Mouse (Mus musculus) hindbrain, embryonic 15.5 days (tissue): ENCODE measurements around the gene Smu1. TPM values are rescaled to one million over a fixed set of nuclear protein-coding genes. Genes with fewer than 3 reads are reported as not detected.

ENCODE experiments used
- ATAC-seq: fragments of 200-750 bp; cut with Nextera tagmentation; 2 replicates; pipeline ENCODE4 v1.8.0; 2017; ENCODE audit warnings: low read depth, moderate number of reproducible peaks, moderate TSS enrichment; ENCODE audit not compliant: low FRiP score
- H3K27ac ChIP-seq: fragments of 300-500 bp; sonication (generic); replicated peaks from 2 replicates; pipeline ENCODE4 v1.5.1; 2015; ENCODE audit warnings: mild to moderate bottlenecking, inconsistent platforms
- H3K27me3 ChIP-seq: fragments of 300-500 bp; sonication (generic); 2 replicates; pipeline ENCODE4 v1.6.1; 2015; ENCODE audit warnings: control low read depth, inconsistent platforms
- H3K36me3 ChIP-seq: fragments of 300-500 bp; sonication (generic); 2 replicates; pipeline ENCODE4 v1.6.1; 2015; ENCODE audit warnings: control low read depth, inconsistent platforms
- H3K4me1 ChIP-seq: fragments of 300-500 bp; sonication (generic); replicated peaks from 2 replicates; pipeline ENCODE4 v1.6.1; 2015; ENCODE audit warnings: control low read depth, inconsistent platforms
- H3K4me2 ChIP-seq: fragments of 300-500 bp; sonication (generic); 2 replicates; pipeline ENCODE4 v1.6.1; 2015; ENCODE audit warnings: moderate library complexity, mild to moderate bottlenecking, inconsistent platforms
- H3K4me3 ChIP-seq: fragments of 300-500 bp; sonication (generic); 2 replicates; pipeline ENCODE4 v1.5.1; 2015; ENCODE audit warnings: mild to moderate bottlenecking, inconsistent platforms
- H3K9ac ChIP-seq: fragments of 300-500 bp; sonication (generic); 2 replicates; pipeline ENCODE4 v1.6.1; 2015; ENCODE audit warnings: inconsistent platforms
- H3K9me3 ChIP-seq: fragments of 300-500 bp; sonication (generic); 2 replicates; pipeline ENCODE4 v1.6.1; 2016; ENCODE audit warnings: control low read depth, inconsistent platforms
- WGBS: fragments of 180-500 bp; shearing (Covaris S2); methylation state at CpG from one replicate; pipeline ENCODE4 v1.1.7; 2015; 5-methylcytosine and 5-hydroxymethylcytosine counted together
- polyA plus RNA-seq: library from polyadenylated mRNA; unstranded; fragments of >200 nt; fragmentation: Nextera tagmentation; extraction: Ambion mirVana; gene quantifications from 2 replicates; pipeline ENCODE4 v1.2.1, GENCODE M21; 2015

Gene Smu1
- polyA plus RNA-seq, 1 experiment from 2014 or later = 113 TPM

GRCm38 (mm10) chr4:40784556-40785169, 26.9 kb upstream of the Smu1 start:
- H3K36me3 ChIP-seq = no peaks in the 10 kb centered on the region
- ATAC-seq = no peak
- 78% methylated on average over 10 of the region's 10 CpGs for WGBS
- H3K27me3 ChIP-seq = no peaks in the 10 kb centered on the region
- H3K9ac ChIP-seq = no peak overlapping the region
- H3K4me2 ChIP-seq = no peak overlapping the region
- H3K27ac ChIP-seq = no peak overlapping the region
- H3K4me3 ChIP-seq = no peak overlapping the region
- no peaks in the 10 kb centered on the region for H3K4me1 ChIP-seq
- no peaks in the 10 kb centered on the region for H3K9me3 ChIP-seq

- Histone ChIP-seq H3K27me3 (no peaks in the 10 kb centered on the region), H3K36me3 (no peaks in the 10 kb centered on the region), H3K4me1 (no peaks in the 10 kb centered on the region), H3K9me3 (no peaks in the 10 kb centered on the region), H3K27ac (no peak overlapping the region), H3K9ac (no peak overlapping the region), H3K4me2 (no peak overlapping the region), H3K4me3 (no peak overlapping the region)
- 94% methylated on average over 4 of the region's 4 CpGs for WGBS
- ATAC-seq = no peak
These were observed 25.3 kb upstream of the Smu1 start for GRCm38 (mm10) chr4:40783049-40783448.

GRCm38 (mm10) chr4:40781797-40782495, 24.2 kb upstream of the Smu1 start:
- no peaks in the 10 kb centered on the region for H3K27me3 ChIP-seq
- ATAC-seq = no peak
- no peaks in the 10 kb centered on the region for H3K9me3 ChIP-seq
- no peaks in the 10 kb centered on the region for H3K4me1 ChIP-seq
- no peak overlapping the region for H3K4me3 ChIP-seq
- H3K9ac ChIP-seq = no peak overlapping the region
- no peak overlapping the region for H3K27ac ChIP-seq
- H3K36me3 ChIP-seq = no peaks in the 10 kb centered on the region
- WGBS = 73% methylated on average over 8 of the region's 8 CpGs
- H3K4me2 ChIP-seq = no peak overlapping the region

GRCm38 (mm10) chr4:40781143-40781542, 23.4 kb upstream of the Smu1 start:
- 44% methylated on average over 3 of the region's 3 CpGs for WGBS
- Histone ChIP-seq H3K4me3 (no peak overlapping the region), H3K9ac (no peak overlapping the region), H3K36me3 (no peaks in the 10 kb centered on the region), H3K27me3 (no peaks in the 10 kb centered on the region), H3K4me1 (no peaks in the 10 kb centered on the region), H3K27ac (no peak overlapping the region), H3K4me2 (no peak overlapping the region), H3K9me3 (no peaks in the 10 kb centered on the region)
- ATAC-seq = no peak

GRCm38 (mm10) chr4:40778656-40779055, 20.9 kb upstream of the Smu1 start:
- H3K27ac ChIP-seq = no peak overlapping the region
- no peaks in the 10 kb centered on the region for H3K9me3 ChIP-seq
- no peak overlapping the region for H3K9ac ChIP-seq
- H3K36me3 ChIP-seq = no peaks in the 10 kb centered on the region
- no peak for ATAC-seq
- H3K4me2 ChIP-seq = no peak overlapping the region
- no peaks in the 10 kb centered on the region for H3K27me3 ChIP-seq
- H3K4me1 ChIP-seq = peaks cover 9% of the 10 kb centered on the region
- 84% methylated on average over 6 of the region's 6 CpGs for WGBS
- no peak overlapping the region for H3K4me3 ChIP-seq

DNA sequence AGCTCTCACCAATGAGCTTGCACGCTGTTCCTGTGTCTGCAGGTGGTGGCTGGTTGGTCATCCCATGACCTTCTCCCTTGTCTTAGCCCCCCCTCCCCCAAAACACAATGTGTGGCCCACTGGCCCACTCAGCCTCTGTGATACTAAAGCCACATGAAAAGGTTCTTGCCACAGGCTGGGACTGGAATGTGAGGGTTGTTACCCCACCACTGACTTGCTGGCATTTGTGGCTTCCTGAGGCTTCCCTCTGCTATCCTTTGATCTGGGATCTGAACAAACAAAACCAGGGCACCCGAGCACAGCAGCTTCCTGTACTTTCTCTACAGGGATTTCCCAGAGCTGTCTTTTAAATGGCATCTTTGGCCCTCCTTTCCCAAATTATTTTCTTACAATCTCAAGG, 19.4 kb upstream of the Smu1 start:
- no peaks in the 10 kb centered on the region for H3K36me3 ChIP-seq
- peaks cover 9% of the 10 kb centered on the region for H3K4me1 ChIP-seq
- H3K9me3 ChIP-seq = no peaks in the 10 kb centered on the region
- no peak overlapping the region for H3K9ac ChIP-seq
- no peak overlapping the region for H3K27ac ChIP-seq
- no peaks in the 10 kb centered on the region for H3K27me3 ChIP-seq
- H3K4me2 ChIP-seq = no peak overlapping the region
- H3K4me3 ChIP-seq = no peak overlapping the region
- no peak for ATAC-seq
- WGBS = 31% methylated on average over 2 of the region's 2 CpGs

DNA sequence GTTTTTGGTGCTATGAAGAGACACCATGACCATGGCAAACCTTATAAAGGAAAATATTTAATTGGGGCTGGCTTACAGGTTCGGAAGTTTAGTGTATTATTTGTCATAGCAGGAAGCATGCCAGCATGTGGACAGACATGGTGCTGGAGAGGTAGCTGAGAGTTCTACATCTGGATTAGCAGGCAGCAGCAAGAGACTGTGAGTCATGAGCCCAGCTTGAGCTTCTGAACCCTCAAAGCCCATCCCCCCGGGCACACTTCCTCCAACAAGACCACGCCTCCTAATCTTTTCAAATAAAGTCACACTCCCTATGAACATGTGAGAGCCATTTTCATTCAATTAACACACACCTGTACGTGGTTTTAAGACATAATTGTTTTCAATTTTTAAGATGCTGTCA, 18.7 kb upstream of the Smu1 start:
- H3K27me3 ChIP-seq = no peaks in the 10 kb centered on the region
- no peak for ATAC-seq

DNA sequence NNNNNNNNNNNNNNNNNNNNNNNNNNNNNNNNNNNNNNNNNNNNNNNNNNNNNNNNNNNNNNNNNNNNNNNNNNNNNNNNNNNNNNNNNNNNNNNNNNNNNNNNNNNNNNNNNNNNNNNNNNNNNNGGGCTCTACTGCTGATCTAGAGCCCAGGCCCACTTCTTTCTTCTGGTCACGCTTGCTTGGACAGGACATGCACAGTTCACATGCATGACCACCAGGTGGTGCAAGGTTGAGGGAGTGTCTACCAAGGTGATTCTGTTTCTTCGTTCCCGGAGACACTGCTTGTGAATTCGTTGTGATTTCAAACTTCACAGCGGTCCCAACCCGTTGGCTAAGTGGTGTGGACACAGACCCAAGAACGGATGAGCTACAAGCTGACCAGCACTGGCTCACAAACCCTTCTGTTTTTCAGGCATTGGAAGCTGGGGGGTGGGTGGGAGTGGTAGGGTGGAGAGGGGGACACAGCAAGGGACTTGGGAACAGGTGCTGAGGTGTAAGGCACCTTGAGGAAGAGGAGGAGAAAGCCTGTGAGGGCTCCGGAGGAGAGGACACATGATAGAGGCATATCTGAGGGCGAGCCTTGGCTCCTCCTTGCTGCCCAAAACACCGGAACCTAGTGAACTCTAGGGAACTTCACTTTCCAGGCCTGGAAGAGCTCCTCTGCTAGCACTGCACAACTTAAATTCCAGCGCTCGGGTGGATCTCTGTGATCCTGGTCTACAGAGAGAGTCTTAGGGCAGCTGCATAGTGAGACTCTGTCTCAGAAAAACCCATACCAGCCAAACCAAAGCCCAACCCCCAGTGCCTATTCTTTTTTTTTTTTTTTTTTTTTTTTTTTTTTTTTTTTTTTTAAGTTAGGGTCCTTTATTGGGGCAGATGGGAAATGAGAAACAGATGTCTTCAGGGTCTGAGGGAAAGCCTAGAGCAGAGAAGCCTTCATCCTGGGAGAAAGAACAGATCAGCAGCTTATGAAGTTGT, 16.8 kb upstream of the Smu1 start:
- H3K27ac ChIP-seq = no peak overlapping the region

More for the DNA sequence above, 18.7 kb upstream of the Smu1 start:
- H3K4me3 ChIP-seq = no peak overlapping the region
- no peak overlapping the region for H3K4me2 ChIP-seq
- H3K4me1 ChIP-seq = peaks cover 9% of the 10 kb centered on the region
- no peaks in the 10 kb centered on the region for H3K36me3 ChIP-seq
- no peak overlapping the region for H3K9ac ChIP-seq
- 79% methylated on average over 4 of the region's 4 CpGs for WGBS
- H3K27ac ChIP-seq = no peak overlapping the region
- no peaks in the 10 kb centered on the region for H3K9me3 ChIP-seq

GRCm38 (mm10) chr4:40759876-40760275, 2.2 kb upstream of the Smu1 start:
- WGBS = 66% methylated on average over 5 of the region's 5 CpGs
- H3K27me3 ChIP-seq = 0 out of 2 replicates have a peak, but pooled peaks cover 3% of the 10 kb centered on the region
- H3K27ac ChIP-seq = no peak overlapping the region
- ATAC-seq = no peak
- no peaks in the 10 kb centered on the region for H3K9me3 ChIP-seq
- peaks cover 7% of the 10 kb centered on the region for H3K36me3 ChIP-seq
- H3K4me2 ChIP-seq = no peak overlapping the region
- H3K4me1 ChIP-seq = peaks cover 6% of the 10 kb centered on the region
- no peak overlapping the region for H3K9ac ChIP-seq
- no peak overlapping the region for H3K4me3 ChIP-seq

More for the DNA sequence above, 16.8 kb upstream of the Smu1 start:
- Histone ChIP-seq H3K4me2 (peak overlapping the region; percentile 38), H3K4me1 (peaks cover 9% of the 10 kb centered on the region), H3K36me3 (no peaks in the 10 kb centered on the region), H3K4me3 (no peak overlapping the region), H3K9me3 (no peaks in the 10 kb centered on the region), H3K27me3 (no peaks in the 10 kb centered on the region), H3K9ac (no peak overlapping the region)
- WGBS = 23% methylated on average over 12 of the region's 12 CpGs
- peak; percentile 57 for ATAC-seq

DNA sequence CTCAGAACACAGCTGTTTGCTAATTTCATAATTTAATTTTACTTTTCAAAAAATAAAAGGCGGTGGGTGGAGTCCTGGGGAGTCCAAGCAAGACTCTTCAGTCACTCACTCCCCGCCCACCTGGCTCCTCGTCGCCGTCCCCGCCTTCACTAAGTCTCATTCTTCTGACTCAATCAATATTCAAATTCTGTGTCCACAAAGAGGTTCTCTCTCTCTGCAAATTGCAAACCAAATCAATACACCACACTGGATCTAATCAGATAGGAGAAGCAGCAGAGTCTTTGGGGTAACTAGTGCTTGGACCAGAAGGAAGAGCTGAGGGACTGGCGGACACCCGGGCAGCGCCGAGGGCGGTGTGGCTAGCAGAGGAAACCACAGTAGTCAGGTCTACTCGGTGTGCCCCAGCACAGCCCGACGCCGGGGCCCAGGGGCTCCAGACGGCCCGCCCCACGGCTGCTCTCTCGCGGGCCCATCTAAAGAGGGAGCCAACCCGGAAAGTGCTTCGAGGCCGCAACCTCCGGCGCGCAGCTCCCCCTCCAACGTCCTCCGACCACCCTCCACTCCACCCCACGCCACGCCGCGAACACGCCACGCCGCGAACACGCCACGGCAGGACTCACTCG, 455 bp downstream of the Smu1 start:
- H3K27me3 ChIP-seq = 0 out of 2 replicates have a peak, but pooled peaks cover 3% of the 10 kb centered on the region
- H3K9me3 ChIP-seq = no peaks in the 10 kb centered on the region
- peak overlapping the region; percentile 81 for H3K4me2 ChIP-seq
- peak overlapping the region; percentile 95 for H3K4me3 ChIP-seq
- under 1% methylated on average over 35 of the region's 39 CpGs for WGBS
- peak overlapping the region; percentile 77 for H3K27ac ChIP-seq
- peak overlapping the region; percentile 82 for H3K9ac ChIP-seq
- H3K4me1 ChIP-seq = peaks cover 6% of the 10 kb centered on the region
- peak; percentile 88 for ATAC-seq
- peaks cover 31% of the 10 kb centered on the region for H3K36me3 ChIP-seq

- Histone ChIP-seq H3K4me3 (no peak overlapping the region), H3K4me1 (no peaks in the 10 kb centered on the region), H3K27ac (no peak overlapping the region), H3K27me3 (no peaks in the 10 kb centered on the region), H3K36me3 (peaks cover 68% of the 10 kb centered on the region), H3K9ac (no peak overlapping the region), H3K9me3 (no peaks in the 10 kb centered on the region), H3K4me2 (no peak overlapping the region)
- no peak for ATAC-seq
- WGBS = 77% methylated on average over 1 of the region's 1 CpGs
These were observed 22.4 kb downstream of the Smu1 start for GRCm38 (mm10) chr4:40735351-40735750.
